Mouse (Mus musculus): ENCODE results near the gene 4931409K22Rik.
A peak's percentile ranks its signal among the peaks of the same experiment; 100 is the strongest.

The 4931409K22Rik gene

GRCm38 (mm10) chr5:24539571-24540296, 16.9 kb downstream of the 4931409K22Rik start:
- DNase-seq = no peak

- DNase-seq = no peak
These were observed 19.0 kb downstream of the 4931409K22Rik start for GRCm38 (mm10) chr5:24537618-24538017.

GRCm38 (mm10) chr5:24536511-24536910, 20.1 kb downstream of the 4931409K22Rik start:
- DNase-seq = no peak

- no peak for DNase-seq
These were observed 20.9 kb downstream of the 4931409K22Rik start for GRCm38 (mm10) chr5:24535731-24536130.

- DNase-seq = no peak
These were observed 22.3 kb downstream of the 4931409K22Rik start for GRCm38 (mm10) chr5:24534292-24534691.

GRCm38 (mm10) chr5:24533391-24533790, 23.2 kb downstream of the 4931409K22Rik start:
- no peak for DNase-seq

GRCm38 (mm10) chr5:24530042-24530689, 26.4 kb downstream of the 4931409K22Rik start:
- DNase-seq = peak; percentile 90

- no peak for DNase-seq
These were observed 28.8 kb downstream of the 4931409K22Rik start for GRCm38 (mm10) chr5:24527780-24528179.

GRCm38 (mm10) chr5:24526889-24527230, 29.7 kb downstream of the 4931409K22Rik start, which contains the start of gene Gbx1:
Gene Gbx1, minus strand, starts transcription at chr5:24527202.
- no peak for DNase-seq

GRCm38 (mm10) chr5:24526190-24526888, 30.3 kb downstream of the 4931409K22Rik start:
- no peak for DNase-seq

GRCm38 (mm10) chr5:24525360-24526189, 31.0 kb downstream of the 4931409K22Rik start:
- DNase-seq = no peak

- no peak for DNase-seq
These were observed 32.1 kb downstream of the 4931409K22Rik start for GRCm38 (mm10) chr5:24524522-24524921.

GRCm38 (mm10) chr5:24523806-24524205, 32.8 kb downstream of the 4931409K22Rik start:
- DNase-seq = no peak

- no peak for DNase-seq
These were observed 35.2 kb downstream of the 4931409K22Rik start for GRCm38 (mm10) chr5:24521366-24521765.

GRCm38 (mm10) chr5:24512271-24512670, 44.3 kb downstream of the 4931409K22Rik start:
- no peak for DNase-seq

GRCm38 (mm10) chr5:24510635-24511034, 46.0 kb downstream of the 4931409K22Rik start:
- no peak for DNase-seq

GRCm38 (mm10) chr5:24508406-24508805, 48.2 kb downstream of the 4931409K22Rik start:
- no peak for DNase-seq

GRCm38 (mm10) chr5:24505513-24505912, 51.1 kb downstream of the 4931409K22Rik start:
- DNase-seq = no peak

- no peak for DNase-seq
These were observed 53.8 kb downstream of the 4931409K22Rik start for GRCm38 (mm10) chr5:24502786-24503185.

- DNase-seq = no peak
These were observed 55.8 kb downstream of the 4931409K22Rik start for GRCm38 (mm10) chr5:24500851-24501250.

GRCm38 (mm10) chr5:24499113-24499512, 57.5 kb downstream of the 4931409K22Rik start:
- DNase-seq = no peak

GRCm38 (mm10) chr5:24497526-24497925, 59.1 kb downstream of the 4931409K22Rik start:
- DNase-seq = no peak

- DNase-seq = no peak
These were observed 59.9 kb downstream of the 4931409K22Rik start for GRCm38 (mm10) chr5:24496756-24497155.
